Comparison of ENCODE assay signal across 8 mouse cellular contexts in genomic region chr8:126886741-126887638, GRCm38 (mm10). TPM values are rescaled to one million over a fixed set of nuclear protein-coding genes. Genes with fewer than 3 reads are reported as not detected.
DNase-seq lines count a peak whose midpoint lies in the region; ATAC-seq and TF ChIP-seq lines count a peak whose summit lies in the region.

No protein-coding gene starts in this region.

- no peak for ATAC-seq in neural tube, embryonic 11.5 days (ENCODE audit: insufficient read depth, low FRiP score, low TSS enrichment)
- ATAC-seq in heart, postnatal 0 days (ENCODE audit: insufficient read depth, low read depth): peak; percentile 44
- ATAC-seq in midbrain, postnatal 0 days (ENCODE audit: low FRiP score): no peak

- no peak for TF ChIP-seq CTCF in heart, postnatal 0 days (IDR thresholded peaks at IDR 0.05; ENCODE audit: low read depth)
- no peak for TF ChIP-seq CTCF in midbrain, postnatal 0 days (IDR thresholded peaks at IDR 0.05)

- no peaks in the 10 kb centered on the region for H3K27me3 ChIP-seq in neural tube, embryonic 11.5 days (ENCODE audit: control insufficient read depth, insufficient read depth, low read length)
- no peaks in the 10 kb centered on the region for H3K27me3 ChIP-seq in heart, postnatal 0 days (ENCODE audit: control insufficient read depth, insufficient read depth, low read length)
- no peaks in the 10 kb centered on the region for H3K27me3 ChIP-seq in midbrain, postnatal 0 days (ENCODE audit: insufficient read depth, low read length)

- no peak overlapping the region; the same call in 1 of the 2 replicates for H3K27ac ChIP-seq in neural tube, embryonic 11.5 days (ENCODE audit: low read depth, low read length)
- peak overlapping the region; percentile 83 for H3K27ac ChIP-seq in heart, postnatal 0 days (ENCODE audit: low read depth)
- no peak overlapping the region for H3K27ac ChIP-seq in midbrain, postnatal 0 days (ENCODE audit: low read depth, low read length)

- H3K4me1 ChIP-seq in neural tube, embryonic 11.5 days (ENCODE audit: control insufficient read depth, insufficient read depth, low read length): peaks cover 6% of the 10 kb centered on the region; the same call in 1 of the 2 replicates
- peaks cover 11% of the 10 kb centered on the region for H3K4me1 ChIP-seq in heart, postnatal 0 days (ENCODE audit: control insufficient read depth, insufficient read depth)
- H3K4me1 ChIP-seq in midbrain, postnatal 0 days (ENCODE audit: insufficient read depth, low read length): no peaks in the 10 kb centered on the region

- peak; percentile 40 for DNase-seq in neural tube, embryonic 11.5 days (ENCODE audit: low spot score)
- no peak for DNase-seq in neural tube, embryonic 10.5 days (ENCODE audit: extremely low spot score, low spot score)
- peak; percentile 58 for DNase-seq in fat pad, adult 2 months (ENCODE audit: extremely low read depth, low read depth, low spot score)
- DNase-seq in heart, postnatal 0 days (ENCODE audit: low spot score): peak; percentile 72
- peak; percentile 72 to 80 for DNase-seq in kidney, postnatal 36 days
- peak; percentile 49 for DNase-seq in midbrain, postnatal 0 days (ENCODE audit: low spot score)
- DNase-seq in cerebellum, adult 8-10 months: no peak
- DNase-seq in layer of hippocampus, adult 9-10 months (ENCODE audit: low spot score): no peak

- no peak overlapping the region for H3K9ac ChIP-seq in neural tube, embryonic 11.5 days (ENCODE audit: low read length)
- no peak overlapping the region for H3K9ac ChIP-seq in heart, postnatal 0 days (replicated peaks; ENCODE audit: low read depth, low read length)
- H3K9ac ChIP-seq in midbrain, postnatal 0 days (replicated peaks; ENCODE audit: low read length, poor library complexity, severe bottlenecking): no peak overlapping the region

- no peaks in the 10 kb centered on the region for H3K9me3 ChIP-seq in neural tube, embryonic 11.5 days (ENCODE audit: control insufficient read depth, low read length)
- H3K9me3 ChIP-seq in heart, postnatal 0 days (replicated peaks; ENCODE audit: control insufficient read depth, low read length): no peaks in the 10 kb centered on the region
- no peaks in the 10 kb centered on the region for H3K9me3 ChIP-seq in midbrain, postnatal 0 days (ENCODE audit: low read length)

- no peaks in the 10 kb centered on the region for H3K36me3 ChIP-seq in neural tube, embryonic 11.5 days (ENCODE audit: control insufficient read depth, insufficient read depth, low read length)
- H3K36me3 ChIP-seq in heart, postnatal 0 days (replicated peaks; ENCODE audit: control insufficient read depth, insufficient read depth, low read length): no peaks in the 10 kb centered on the region
- no peaks in the 10 kb centered on the region for H3K36me3 ChIP-seq in midbrain, postnatal 0 days (ENCODE audit: insufficient read depth, low read length)

- peak; percentile 44; the same call in 1 of the 2 replicates for TF ChIP-seq EP300 in heart, postnatal 0 days (IDR thresholded peaks at IDR 0.05; ENCODE audit: low read depth)

- 51% methylated on average over 8 of the region's 8 CpGs for WGBS in neural tube, embryonic 11.5 days
- 46% methylated on average over 8 of the region's 8 CpGs for WGBS in heart, postnatal 0 days
- WGBS in midbrain, postnatal 0 days: 53% methylated on average over 8 of the region's 8 CpGs

- no peak overlapping the region for H3K4me3 ChIP-seq in neural tube, embryonic 11.5 days (ENCODE audit: low read depth, low read length)
- no peak overlapping the region for H3K4me3 ChIP-seq in heart, postnatal 0 days (ENCODE audit: low read depth, low read length)
- H3K4me3 ChIP-seq in midbrain, postnatal 0 days (ENCODE audit: low read depth, low read length): no peak overlapping the region

- H3K4me2 ChIP-seq in neural tube, embryonic 11.5 days (ENCODE audit: low read depth): no peak overlapping the region
- H3K4me2 ChIP-seq in heart, postnatal 0 days (ENCODE audit: low read depth, low read length): no peak overlapping the region
- H3K4me2 ChIP-seq in midbrain, postnatal 0 days (ENCODE audit: low read depth, low read length, poor library complexity, severe bottlenecking): no peak overlapping the region

RNA-seq across cellular contexts. Expression of gene Tomm20, which starts 58.7 kb away (rescaled TPM):
- polyA plus RNA-seq in neural tube, embryonic 11.5 days (2014; fragmentation: Nextera tagmentation; extraction: Ambion mirVana): 225 and 234 TPM in 2 replicates
- 52.6 and 65.3 TPM in 2 replicates for total RNA-seq in heart, postnatal 0 days (2014; rRNA removed; ENCODE audit: low replicate concordance)
- polyA plus RNA-seq in heart, postnatal 0 days (2015; fragmentation: Nextera tagmentation; extraction: Ambion mirVana): 203 and 213 TPM in 2 replicates
- total RNA-seq in midbrain, postnatal 0 days (2014; rRNA removed): 149 and 190 TPM in 2 replicates
- polyA plus RNA-seq in midbrain, postnatal 0 days (2015; fragmentation: Nextera tagmentation; extraction: Ambion mirVana): 236 TPM in 2 replicates

Comparison
In these comparisons a context has a peak if more than half of its experiments do, and no peak if none do; other contexts are left out.
1. DNase-seq: peak in neural tube, embryonic 11.5 days (single experiment), fat pad, adult 2 months (single experiment), heart, postnatal 0 days (single experiment), kidney, postnatal 36 days (2 of 2) and midbrain, postnatal 0 days (single experiment); none in neural tube, embryonic 10.5 days (single experiment), cerebellum, adult 8-10 months (single experiment) and layer of hippocampus, adult 9-10 months (single experiment).